Mouse (Mus musculus): Measurements from ENCODE around the gene Sfmbt2. TPM values are rescaled to one million over a fixed set of nuclear protein-coding genes. Genes with fewer than 3 reads are reported as not detected.

Sfmbt2 gene
- total RNA-seq, 2 experiments from 2014 or later = 1.7 to 2.2 TPM

DNA sequence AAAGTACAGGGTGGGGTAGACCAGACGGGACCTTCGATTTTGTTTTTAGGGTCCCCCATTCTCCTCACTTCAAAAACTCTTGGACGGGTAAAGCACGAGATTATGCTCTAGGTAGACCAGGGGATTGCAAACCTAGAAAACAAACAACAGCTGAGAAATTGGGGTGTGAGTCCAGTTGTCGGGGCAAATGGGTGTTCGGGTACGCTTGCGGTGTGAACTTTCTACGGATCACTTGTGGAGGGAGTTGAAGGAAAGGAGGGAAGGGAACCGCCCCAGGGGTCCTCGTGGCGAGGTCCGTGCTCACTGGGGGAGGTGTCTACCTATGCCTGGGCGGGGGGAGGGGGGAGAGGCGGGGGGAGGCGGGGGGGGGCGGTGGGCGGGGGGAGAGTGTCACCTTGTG, 1.6 kb downstream of the Sfmbt2 start:
- ATAC-seq (replicated peaks; ENCODE audit: poor library complexity, severe bottlenecking) = no peak

GRCm38 (mm10) chr2:10372321-10372723, 2.0 kb downstream of the Sfmbt2 start:
- ATAC-seq (replicated peaks; ENCODE audit: poor library complexity, severe bottlenecking) = peak; percentile 66

GRCm38 (mm10) chr2:10372776-10373507, 2.6 kb downstream of the Sfmbt2 start:
- peak; percentile 18 for ATAC-seq (replicated peaks; ENCODE audit: poor library complexity, severe bottlenecking)

GRCm38 (mm10) chr2:10373508-10374206, 3.3 kb downstream of the Sfmbt2 start:
- peak; percentile 12 for ATAC-seq (replicated peaks; ENCODE audit: poor library complexity, severe bottlenecking)

- peak; percentile 28 for ATAC-seq (replicated peaks; ENCODE audit: poor library complexity, severe bottlenecking)
Observed at GRCm38 (mm10) chr2:10374207-10375023, 4.1 kb downstream of the Sfmbt2 start.

DNA sequence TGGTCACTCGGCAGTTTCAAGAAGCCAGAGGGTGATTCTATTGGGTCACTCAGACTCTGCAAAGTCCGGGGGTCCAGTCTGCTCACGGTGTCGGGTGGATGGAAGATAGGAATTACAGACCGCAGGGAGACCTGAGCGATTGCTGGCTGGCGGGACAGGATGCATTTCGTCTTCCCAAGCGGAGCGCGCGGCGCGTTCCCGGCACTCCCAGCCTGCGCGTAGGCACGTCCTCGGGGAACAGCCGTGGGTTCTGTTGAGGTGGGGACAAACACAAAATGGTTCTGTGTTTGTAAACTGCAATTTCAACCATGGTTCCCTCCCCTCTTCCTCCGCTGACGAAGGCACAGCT, 4.7 kb downstream of the Sfmbt2 start:
- ATAC-seq (replicated peaks; ENCODE audit: poor library complexity, severe bottlenecking) = 0 out of 2 replicates have a peak, but pooled peaks have one; percentile 3

DNA sequence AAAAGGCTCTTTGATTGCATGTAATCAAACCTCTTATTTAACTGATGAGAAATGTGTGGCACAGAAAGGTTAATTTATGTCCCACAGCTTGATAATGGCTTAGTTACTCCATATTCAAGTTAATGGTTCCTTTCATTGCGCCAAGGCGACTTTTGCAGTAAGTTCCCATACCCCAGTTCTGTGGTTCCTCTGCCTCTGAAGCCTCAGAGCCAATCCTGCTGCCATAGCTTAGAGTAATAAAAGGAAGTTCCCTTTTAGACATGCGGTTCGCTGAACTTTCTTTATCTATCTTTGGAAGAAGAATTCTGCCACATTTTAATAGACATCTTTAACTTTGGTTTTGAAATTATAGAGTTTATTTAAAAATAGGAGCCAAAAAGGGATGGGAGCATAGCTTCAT, 19.7 kb downstream of the Sfmbt2 start:
- peak; percentile 92 for ATAC-seq (replicated peaks; ENCODE audit: poor library complexity, severe bottlenecking)

- ATAC-seq (replicated peaks; ENCODE audit: poor library complexity, severe bottlenecking) = no peak
Observed at GRCm38 (mm10) chr2:10390791-10391190, 20.5 kb downstream of the Sfmbt2 start.

GRCm38 (mm10) chr2:10395143-10395542, 24.8 kb downstream of the Sfmbt2 start:
- no peak for ATAC-seq (replicated peaks; ENCODE audit: poor library complexity, severe bottlenecking)

GRCm38 (mm10) chr2:10397790-10398189, 27.5 kb downstream of the Sfmbt2 start:
- no peak for ATAC-seq (replicated peaks; ENCODE audit: poor library complexity, severe bottlenecking)

DNA sequence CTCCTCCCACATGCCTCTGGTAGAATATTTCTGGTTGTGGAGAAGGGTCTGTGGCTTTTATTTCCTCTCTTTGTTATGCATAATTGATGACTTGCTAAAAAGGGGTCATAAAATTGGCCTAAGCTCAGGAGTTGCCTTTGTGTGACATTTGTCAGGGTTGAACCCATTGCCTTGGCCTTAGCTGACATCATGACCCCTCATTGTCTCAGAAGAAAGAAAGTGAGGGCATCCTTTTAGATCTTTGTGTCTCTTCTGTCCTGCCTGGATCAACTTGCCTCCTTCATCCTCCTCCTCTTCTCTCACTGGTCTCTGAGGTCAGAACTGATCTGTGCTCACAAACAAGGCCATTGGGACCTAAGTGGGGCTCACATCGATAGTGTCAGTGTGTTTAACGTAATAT, 35.8 kb downstream of the Sfmbt2 start:
- ATAC-seq (replicated peaks; ENCODE audit: poor library complexity, severe bottlenecking) = no peak

DNA sequence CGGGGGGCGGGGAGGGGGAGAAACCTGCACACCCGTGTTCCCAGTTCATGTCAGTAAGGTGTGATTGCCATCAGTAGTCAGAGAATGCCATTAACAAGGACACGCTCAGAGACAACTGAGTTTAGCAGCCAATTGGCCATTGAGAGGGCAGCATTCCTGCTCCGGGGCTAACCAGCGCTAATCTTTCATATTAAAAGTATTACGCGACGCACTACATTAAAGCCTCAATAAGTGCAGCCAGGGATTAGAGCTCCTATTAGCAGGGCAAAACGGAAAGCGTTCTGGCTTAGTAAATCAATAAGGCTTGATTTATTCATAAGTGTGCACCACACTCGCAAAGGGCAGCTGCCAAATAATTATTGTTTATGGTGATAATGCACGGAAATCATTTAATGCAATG, 39.1 kb downstream of the Sfmbt2 start:
- ATAC-seq (replicated peaks; ENCODE audit: poor library complexity, severe bottlenecking) = no peak

- no peak for ATAC-seq (replicated peaks; ENCODE audit: poor library complexity, severe bottlenecking)
Observed at GRCm38 (mm10) chr2:10410069-10410468, 39.8 kb downstream of the Sfmbt2 start.

DNA sequence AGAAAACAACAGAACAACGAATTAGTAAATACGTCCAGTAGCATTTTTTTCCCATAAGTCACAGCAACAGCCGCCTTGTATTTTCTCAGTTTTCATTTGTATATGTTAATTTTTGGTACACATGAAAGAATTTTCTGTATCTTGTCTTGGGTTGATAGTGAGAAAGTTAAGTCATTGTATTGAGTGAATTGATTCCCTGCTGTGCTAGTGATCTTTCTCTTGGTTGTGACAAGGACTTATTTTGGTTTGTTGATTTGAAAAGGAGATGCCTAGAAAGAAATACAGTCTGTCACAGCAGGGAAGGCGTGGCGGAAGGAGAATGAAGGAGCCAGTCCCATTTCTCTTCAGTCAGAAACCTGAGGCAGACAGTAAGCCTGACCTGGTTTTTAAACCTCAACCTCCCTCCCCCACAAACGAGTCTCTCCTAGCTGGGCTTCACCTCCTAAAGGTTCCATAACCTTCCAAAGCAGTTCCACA, 50.7 kb downstream of the Sfmbt2 start:
- ATAC-seq (replicated peaks; ENCODE audit: poor library complexity, severe bottlenecking) = no peak

DNA sequence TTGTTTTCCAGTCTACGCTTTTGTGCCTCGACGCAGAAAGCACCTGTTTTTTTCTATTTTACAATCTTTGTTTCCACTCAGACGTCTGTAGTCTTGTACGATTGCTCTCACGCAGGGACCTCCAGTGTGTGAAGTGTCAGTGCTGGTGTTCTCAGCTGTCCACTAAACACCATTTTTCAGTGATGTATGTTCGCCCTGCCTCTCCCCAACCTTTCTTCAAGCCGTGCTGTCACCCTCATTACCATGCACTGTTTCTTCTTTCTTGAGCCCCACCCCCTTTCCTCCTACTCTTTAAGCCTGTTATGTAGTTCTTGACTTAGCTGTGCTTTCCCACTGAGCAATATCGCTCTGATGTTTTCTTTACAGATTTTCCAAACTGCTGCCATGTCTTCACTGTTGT, 67.0 kb downstream of the Sfmbt2 start:
- ATAC-seq (replicated peaks; ENCODE audit: poor library complexity, severe bottlenecking) = no peak

GRCm38 (mm10) chr2:10441811-10442210, 71.5 kb downstream of the Sfmbt2 start:
- ATAC-seq (replicated peaks; ENCODE audit: poor library complexity, severe bottlenecking) = no peak

DNA sequence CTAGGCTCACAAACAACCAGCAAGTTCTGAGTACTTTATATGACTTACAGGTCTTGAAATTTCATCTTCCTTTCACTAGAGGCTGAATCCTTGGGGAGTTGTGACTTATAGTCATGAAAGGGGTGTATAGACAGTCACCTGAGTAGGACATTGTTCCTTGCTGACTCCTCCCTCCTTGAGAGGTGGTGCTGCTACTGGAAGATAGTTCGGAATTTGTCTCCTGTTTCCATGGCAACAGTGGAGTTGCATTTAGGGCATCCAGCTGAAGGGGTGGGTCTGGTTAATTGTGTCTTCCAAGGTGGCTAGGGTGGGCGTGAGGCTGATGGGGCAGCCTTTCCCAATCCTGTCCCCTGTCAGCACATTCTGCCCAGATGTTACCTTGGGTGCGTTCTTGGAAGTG, 83.3 kb downstream of the Sfmbt2 start:
- no peak for ATAC-seq (replicated peaks; ENCODE audit: poor library complexity, severe bottlenecking)

- ATAC-seq (replicated peaks; ENCODE audit: poor library complexity, severe bottlenecking) = no peak
Observed at GRCm38 (mm10) chr2:10458309-10458708, 88.0 kb downstream of the Sfmbt2 start.

GRCm38 (mm10) chr2:10516516-10516915, 146.2 kb downstream of the Sfmbt2 start:
- ATAC-seq (replicated peaks; ENCODE audit: poor library complexity, severe bottlenecking) = no peak

GRCm38 (mm10) chr2:10521719-10522415, 151.6 kb downstream of the Sfmbt2 start:
- ATAC-seq (replicated peaks; ENCODE audit: poor library complexity, severe bottlenecking) = no peak
